Mouse (Mus musculus) cerebellum, adult 18-20 months (tissue): Measurements from ENCODE around the gene Tcta.
"Not testable (repeated sequence)": the region's sequence is repeated elsewhere in the genome, so short reads cannot be mapped to it uniquely, and the experiment has no call there.

ENCODE experiments used
- DNase-seq, 2 experiments: peaks; one replicate each; pipeline ENCODE4 v3.0.0; 2021

The Tcta gene

GRCm38 (mm10) chr9:108308141-108308540 is 2.2 kb upstream of the Tcta start:
- DNase-seq: no peak

GRCm38 (mm10) chr9:108307021-108307807 is 1.3 kb upstream of the Tcta start:
- DNase-seq: no peak

GRCm38 (mm10) chr9:108306571-108306980 is 616 bp upstream of the Tcta start:
- DNase-seq: peak; percentile 73 to 79

- DNase-seq: peak in 1 of 2 experiments; percentile 23
Observed at GRCm38 (mm10) chr9:108305170-108305569, 790 bp downstream of the Tcta start.

- no peak for DNase-seq
Observed at GRCm38 (mm10) chr9:108304716-108305115, 1.2 kb downstream of the Tcta start.

DNA sequence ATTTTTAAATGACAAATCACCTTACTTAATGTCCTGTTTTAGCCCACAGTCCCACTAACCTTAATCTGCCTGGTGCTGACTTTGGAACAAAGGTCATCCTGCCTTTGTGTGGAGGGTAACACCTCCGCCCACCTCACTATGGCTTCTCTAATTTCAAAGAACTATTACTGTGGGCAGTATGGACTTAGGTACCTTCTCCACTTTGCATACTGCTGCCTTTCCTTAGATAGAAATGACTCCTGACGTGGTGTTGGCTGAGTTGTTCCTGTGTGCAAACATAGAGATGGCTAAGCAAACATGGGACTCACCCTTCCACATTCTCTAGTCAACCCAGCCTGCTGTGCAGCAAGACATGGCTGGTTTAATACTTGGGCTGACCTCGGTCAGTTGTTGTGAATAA is 4.1 kb downstream of the Tcta start:
- no peak for DNase-seq

DNA sequence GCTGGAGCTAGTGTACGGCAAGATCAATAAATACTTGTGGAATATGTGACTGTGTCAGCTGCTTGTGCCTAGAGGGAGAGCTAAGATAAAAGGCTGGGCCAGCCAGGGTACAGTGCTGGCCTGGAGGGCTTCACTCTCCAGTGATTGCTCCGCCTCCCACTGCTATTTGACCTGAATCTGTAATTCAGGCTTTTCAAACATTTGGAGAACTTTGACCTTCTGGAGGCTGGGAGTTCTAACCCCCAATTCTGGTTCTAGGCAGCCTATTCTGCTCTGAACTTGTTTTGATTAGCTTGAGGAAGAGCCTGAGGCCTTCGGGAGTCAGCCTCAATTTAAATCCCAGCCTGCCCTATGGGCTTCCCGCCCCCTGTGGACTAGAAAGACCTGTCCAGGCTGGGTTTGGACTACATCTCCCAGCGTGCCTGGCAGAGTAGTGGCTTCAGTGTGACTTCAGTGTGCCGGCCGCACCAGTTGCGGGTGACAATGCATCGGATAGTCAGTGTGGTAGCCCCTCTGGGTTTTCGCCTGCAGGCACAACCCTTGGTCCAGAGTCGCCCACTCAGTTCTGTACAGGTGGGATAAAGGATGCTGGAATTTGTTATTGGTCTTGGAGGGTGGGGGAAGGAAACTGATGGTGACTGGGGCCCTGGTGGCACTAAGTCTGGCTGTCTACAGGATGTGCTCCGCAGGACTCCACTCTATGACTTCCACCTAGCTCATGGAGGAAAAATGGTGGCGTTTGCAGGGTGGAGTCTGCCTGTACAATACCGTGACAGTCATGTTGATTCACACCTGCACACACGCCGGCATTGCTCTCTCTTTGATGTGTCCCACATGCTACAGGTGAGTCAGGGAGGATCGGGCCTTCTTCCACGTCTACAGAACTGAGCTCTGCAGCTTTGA is 9.3 kb downstream of the Tcta start, which contains the start of gene Amt:
Gene Amt, plus strand, starts transcription at position 401 of the 903 bp plus-strand sequence.
- peak; percentile 57 to 63 for DNase-seq

GRCm38 (mm10) chr9:108290773-108291172 is 15.2 kb downstream of the Tcta start:
- no peak for DNase-seq

GRCm38 (mm10) chr9:108290016-108290750 is 15.8 kb downstream of the Tcta start, which contains the start of gene Nicn1:
Gene Nicn1 (plus strand): TSS chr9:108290429.
- DNase-seq: peak; percentile 87 to 96

DNA sequence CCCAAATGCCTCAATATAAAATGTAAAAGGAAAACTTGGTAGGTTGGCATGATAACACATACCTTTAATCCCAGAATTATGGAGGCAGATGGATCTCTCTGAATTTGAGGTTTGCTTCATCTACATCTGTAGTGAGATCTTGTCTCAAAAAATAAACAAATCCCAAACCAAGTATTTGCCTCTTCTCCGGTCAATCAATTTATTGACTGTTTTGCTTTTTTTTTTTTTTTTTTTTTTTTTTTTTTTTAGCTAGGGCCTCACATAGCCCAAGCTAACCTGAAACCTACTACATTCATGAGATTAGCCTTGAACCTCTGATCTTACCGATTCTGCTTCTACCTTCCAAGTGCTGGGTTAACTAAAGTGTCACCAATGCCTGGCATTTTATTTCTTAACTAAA is 16.6 kb downstream of the Tcta start:
- DNase-seq: no peak

GRCm38 (mm10) chr9:108287526-108288238 is 18.3 kb downstream of the Tcta start:
- DNase-seq: not testable (repeated sequence)

DNA sequence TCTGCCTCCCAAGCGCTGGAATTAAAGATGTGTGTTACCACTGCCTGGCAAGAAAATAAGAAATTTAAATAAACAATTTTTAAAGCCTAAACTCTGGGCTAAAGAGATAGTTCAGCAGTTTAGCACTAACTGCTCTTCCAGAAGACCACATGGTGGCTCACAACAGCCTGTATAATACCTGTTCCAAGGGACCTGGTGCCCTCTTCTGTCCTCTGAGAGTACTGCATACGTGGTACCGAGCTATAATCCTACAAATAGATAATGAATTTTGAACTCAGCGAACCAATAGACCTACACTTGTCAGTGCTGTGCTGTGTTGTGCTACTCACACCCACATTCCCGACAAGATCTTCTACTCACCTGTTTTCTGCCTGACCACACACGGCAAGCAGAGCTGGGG is 21.6 kb downstream of the Tcta start:
- peak; percentile 81 to 83 for DNase-seq

GRCm38 (mm10) chr9:108280071-108280828 is 25.7 kb downstream of the Tcta start:
- DNase-seq: no peak

DNA sequence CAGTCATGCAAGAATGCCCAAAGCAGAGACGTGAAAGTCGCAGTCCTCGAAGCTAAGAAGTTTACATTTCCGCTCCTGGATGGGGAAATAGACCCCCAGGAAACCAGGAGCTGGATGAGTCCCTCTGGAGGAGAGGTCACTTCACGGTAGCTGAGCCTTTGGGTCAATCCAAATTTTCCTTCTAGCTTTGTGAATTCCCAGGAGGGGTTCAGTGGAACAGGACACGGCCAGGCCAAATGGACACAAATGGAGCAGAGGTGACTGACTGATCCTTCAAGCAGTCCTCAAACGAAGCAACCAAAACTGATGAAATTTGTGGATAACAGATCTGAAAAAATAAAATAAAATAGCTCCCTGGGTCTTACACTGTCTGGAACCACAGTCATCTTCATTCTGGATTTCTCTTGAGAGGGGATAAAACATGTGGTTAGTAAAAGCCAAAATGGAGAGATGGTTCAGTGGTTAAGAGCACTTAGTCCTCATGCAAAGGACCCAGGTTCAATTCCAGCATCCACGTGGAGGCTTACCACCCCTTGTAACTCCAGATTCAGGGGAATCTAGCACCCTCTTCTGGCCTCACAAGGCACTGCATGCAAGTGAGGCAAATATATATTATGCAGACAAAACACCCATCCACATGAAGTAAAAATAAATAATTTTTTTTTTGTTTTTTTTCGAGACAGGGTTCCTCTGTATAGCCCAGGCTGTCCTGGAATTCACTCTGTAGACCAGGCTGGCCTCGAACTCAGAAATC is 27.1 kb downstream of the Tcta start:
- DNase-seq: no peak

DNA sequence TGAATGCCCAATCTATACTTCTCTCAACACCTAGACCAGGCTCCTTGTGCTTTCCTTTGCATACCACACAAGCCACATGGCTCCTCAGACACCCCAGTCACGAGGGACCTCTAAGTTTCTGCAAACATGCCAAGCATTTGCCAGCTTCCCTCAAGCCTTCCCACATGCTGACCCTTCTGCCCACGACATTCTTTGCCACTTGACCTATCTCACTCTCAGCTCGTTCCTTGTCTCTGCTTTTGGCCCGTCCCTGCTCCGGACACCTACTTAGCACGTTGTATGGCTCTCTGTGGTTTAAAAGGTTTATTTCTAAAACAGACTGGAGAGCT is 30.7 kb downstream of the Tcta start:
- DNase-seq: no peak

DNA sequence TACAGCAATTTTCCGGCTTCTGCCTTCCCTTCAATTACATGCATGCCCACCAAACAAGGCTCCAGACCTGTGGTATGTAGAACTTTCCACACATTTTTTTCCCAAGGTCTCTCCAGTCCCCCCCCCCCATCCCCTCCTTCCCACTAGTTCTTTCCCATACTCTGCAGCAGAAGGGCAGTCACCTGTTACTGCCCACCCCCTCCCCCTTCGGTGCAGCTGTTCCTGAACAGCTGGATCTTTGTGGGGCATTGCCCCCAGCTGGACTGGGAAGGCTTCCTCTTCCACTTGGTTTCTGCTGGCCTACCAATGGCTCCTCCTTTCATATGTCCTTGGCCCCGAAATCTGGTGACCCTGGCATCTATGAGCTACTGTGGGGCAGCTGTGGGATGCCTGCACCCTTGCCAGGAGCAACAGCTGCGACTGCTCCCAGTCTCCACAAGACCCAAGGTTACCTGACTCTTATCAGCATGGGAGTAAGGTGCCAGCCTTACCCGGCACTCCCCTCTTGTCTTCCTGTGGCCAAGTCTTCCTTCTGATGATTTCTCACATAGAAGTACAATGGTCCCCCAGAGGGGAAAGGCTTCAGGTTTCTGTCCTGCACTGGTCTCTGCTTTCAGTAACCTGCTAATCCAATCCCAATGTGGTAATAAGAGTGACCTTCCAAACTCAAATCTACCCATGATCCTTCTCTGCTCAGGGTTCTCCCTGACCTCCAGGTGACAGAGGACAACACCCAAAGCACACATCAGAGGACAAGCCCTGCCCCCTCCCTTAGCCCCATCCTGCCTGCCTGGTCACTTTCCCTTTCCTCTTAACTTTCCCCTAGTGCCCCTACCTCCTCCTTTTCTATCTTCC is 31.3 kb downstream of the Tcta start:
- no peak for DNase-seq

GRCm38 (mm10) chr9:108273485-108273884 is 32.5 kb downstream of the Tcta start:
- DNase-seq: no peak

DNA sequence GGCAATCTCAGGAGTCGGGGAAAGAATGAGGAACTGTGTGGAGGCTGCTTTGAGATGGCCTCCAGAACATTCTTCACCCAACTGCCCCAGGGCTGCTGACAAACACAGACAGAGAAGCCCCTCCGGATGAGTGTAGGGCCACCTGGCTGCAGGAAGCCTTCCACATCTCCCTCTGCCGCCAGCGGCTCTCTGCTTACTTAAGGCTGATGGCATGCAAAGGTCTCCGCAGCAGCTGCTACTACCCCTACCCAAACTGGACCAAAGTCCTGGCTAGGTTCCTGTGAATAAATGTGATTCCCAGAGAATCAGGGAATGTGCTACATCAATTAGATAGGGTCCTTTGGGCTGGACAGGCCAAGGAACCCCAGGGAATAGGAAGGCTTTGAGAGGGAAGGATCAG is 33.3 kb downstream of the Tcta start:
- DNase-seq: no peak

DNA sequence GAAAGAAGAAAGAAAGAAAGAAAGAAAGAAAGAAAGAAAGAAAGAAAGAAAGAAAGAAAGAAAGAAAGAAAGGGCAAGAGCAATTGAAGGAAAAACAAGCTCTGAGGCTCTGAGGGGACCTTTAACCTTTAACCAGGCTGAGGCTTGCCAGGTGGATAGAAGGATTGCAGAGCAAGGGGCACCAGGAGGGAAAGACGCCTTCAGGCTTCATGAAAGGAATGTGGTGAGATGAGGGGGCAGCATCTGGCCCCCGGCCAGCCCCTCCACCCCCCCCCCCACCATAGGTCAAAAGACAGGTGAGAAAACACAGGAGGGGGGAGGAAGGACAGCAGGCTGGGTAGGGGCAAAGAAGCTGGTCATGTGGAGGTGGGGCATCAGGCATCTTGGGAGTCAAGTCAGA is 34.0 kb downstream of the Tcta start:
- DNase-seq: no peak

- DNase-seq: not testable (repeated sequence)
Observed at GRCm38 (mm10) chr9:108268701-108269100, 37.3 kb downstream of the Tcta start.
